Mouse (Mus musculus) mammary gland, adult 2 months (tissue): ENCODE measurements around the gene Ncr1. TPM values are rescaled to one million over a fixed set of nuclear protein-coding genes. Genes with fewer than 3 reads are reported as not detected.

Experiments used
- polyA plus RNA-seq: library from polyadenylated mRNA; depleted of rRNA; stranded (reverse); fragments of >200 nt; gene quantifications from 2 replicates; pipeline ENCODE4 v1.2.3, GENCODE M21; 2012; ENCODE audit warnings: low replicate concordance; rRNA removed

Ncr1 gene
- 1.1 and 1.8 TPM in 2 replicates for polyA plus RNA-seq

GRCm38 (mm10) chr7:4337509-4337908 lies at the start of gene Ncr1:
Gene Ncr1 (plus strand): TSS chr7:4337724.

Other genes starting within 250 kb of the Ncr1 start
- 6.1 and 12.7 TPM in 2 replicates for gene Ttyh1, start 218.3 kb upstream of the Ncr1 start, polyA plus RNA-seq
- gene Leng8, start 200.7 kb upstream of the Ncr1 start, polyA plus RNA-seq = 549 and 715 TPM in 2 replicates
- gene Leng9, start 187.3 kb upstream of the Ncr1 start, polyA plus RNA-seq = 6.5 and 13.3 TPM in 2 replicates
- 38.8 and 101 TPM in 2 replicates for gene Cdc42ep5, start 172.9 kb upstream of the Ncr1 start, polyA plus RNA-seq
- 0.56 and 0.57 TPM in 2 replicates for gene Lilra5, start 100.0 kb upstream of the Ncr1 start, polyA plus RNA-seq
- not detected in 2 replicates for gene Gp6, start 60.0 kb downstream of the Ncr1 start, polyA plus RNA-seq
- 13.7 and 19.8 TPM in 2 replicates for gene Rdh13, start 107.9 kb downstream of the Ncr1 start, polyA plus RNA-seq
- gene Eps8l1, start 123.0 kb downstream of the Ncr1 start, polyA plus RNA-seq = 15.5 and 16.5 TPM in 2 replicates
- gene Ppp1r12c, start 164.0 kb downstream of the Ncr1 start, polyA plus RNA-seq = 48.9 and 90.4 TPM in 2 replicates
- 0.20 and 1.3 TPM in 2 replicates for gene Tnnt1, start 178.7 kb downstream of the Ncr1 start, polyA plus RNA-seq
- gene Tnni3, start 186.5 kb downstream of the Ncr1 start, polyA plus RNA-seq = 6.1 and 8.4 TPM in 2 replicates
- gene Dnaaf3, start 194.7 kb downstream of the Ncr1 start, polyA plus RNA-seq = 9.0 and 14.9 TPM in 2 replicates
- 0.10 and 0.62 TPM in 2 replicates for gene Syt5, start 209.8 kb downstream of the Ncr1 start, polyA plus RNA-seq